Mouse (Mus musculus) heart, embryonic 14.5 days (tissue): ENCODE measurements around the gene Wdr75. TPM values are rescaled to one million over a fixed set of nuclear protein-coding genes. Genes with fewer than 3 reads are reported as not detected.

Source experiments
- ATAC-seq: fragments of 200-750 bp; cut with Nextera tagmentation; 2 replicates; pipeline ENCODE4 v1.8.0; 2017; ENCODE audit warnings: low read depth, moderate TSS enrichment; ENCODE audit not compliant: insufficient number of reproducible peaks, insufficient read depth, low FRiP score
- H3K27ac ChIP-seq, 2 experiments: fragments of 200-500 bp in 1 of 2; fragments of 300-500 bp in 1 of 2; sonication (generic) in 1 of 2; replicated peaks in 1 of 2; 2 replicates each; pipeline ENCODE4 v1.5.1; 2012 to 2014; ENCODE audit warnings: low read depth in 2 of 2, low read length in 2 of 2, control low read depth in 1 of 2, mild to moderate bottlenecking in 1 of 2, mixed read lengths in 1 of 2; ENCODE audit not compliant: control insufficient read depth in 1 of 2, insufficient read depth in 1 of 2
- H3K27me3 ChIP-seq: fragments of 300-500 bp; sonication (generic); 2 replicates; pipeline ENCODE4 v1.6.1; 2014; ENCODE audit warnings: mild to moderate bottlenecking, low read length, control low read depth; ENCODE audit not compliant: control insufficient read depth, insufficient read depth
- H3K36me3 ChIP-seq: fragments of 300-500 bp; sonication (generic); 2 replicates; pipeline ENCODE4 v1.6.1; 2014; ENCODE audit warnings: mild to moderate bottlenecking, control low read depth, low read length, mixed read lengths; ENCODE audit not compliant: control insufficient read depth, insufficient read depth
- H3K4me1 ChIP-seq, 2 experiments: fragments of 200-500 bp in 1 of 2; fragments of 300-500 bp in 1 of 2; sonication (generic) in 1 of 2; 2 replicates each; pipeline ENCODE4 v1.6.1; 2012 to 2014; ENCODE audit warnings: low read length in 2 of 2, control low read depth in 1 of 2, mixed read lengths in 1 of 2; ENCODE audit not compliant: control insufficient read depth in 2 of 2, insufficient read depth in 2 of 2
- H3K4me2 ChIP-seq: fragments of 300-500 bp; sonication (generic); 2 replicates; pipeline ENCODE4 v1.6.1; 2014; ENCODE audit warnings: mild to moderate bottlenecking, low read length
- H3K4me3 ChIP-seq, 2 experiments: fragments of 200-500 bp in 1 of 2; fragments of 300-500 bp in 1 of 2; sonication (generic) in 1 of 2; 2 replicates each; pipeline ENCODE4 v1.5.1; 2012 to 2014; ENCODE audit warnings: low read length in 2 of 2, mild to moderate bottlenecking in 2 of 2, control low read depth in 1 of 2, low read depth in 1 of 2, moderate library complexity in 1 of 2; ENCODE audit not compliant: control insufficient read depth in 1 of 2, insufficient read depth in 1 of 2
- H3K9ac ChIP-seq: fragments of 300-500 bp; sonication (generic); 2 replicates; pipeline ENCODE4 v1.6.1; 2014; ENCODE audit warnings: mild to moderate bottlenecking, low read length
- H3K9me3 ChIP-seq: fragments of 300-500 bp; sonication (generic); 2 replicates; pipeline ENCODE4 v1.6.1; 2016; ENCODE audit warnings: low read length, control low read depth; ENCODE audit not compliant: control insufficient read depth
- WGBS: fragments of 180-500 bp; shearing (Covaris S2); extraction: QIAGEN DNeasy Blood & Tissue Kit; methylation state at CpG from one replicate; pipeline ENCODE4 v1.1.7; 2014; 5-methylcytosine and 5-hydroxymethylcytosine counted together
- polyA plus RNA-seq: library from polyadenylated mRNA; unstranded; fragments of >200 nt; fragmentation: Nextera tagmentation; extraction: Ambion mirVana; gene quantifications from 2 replicates; pipeline ENCODE4 v1.2.1, GENCODE M21; 2014

Gene Wdr75
- polyA plus RNA-seq, 1 experiment from 2014 or later = 44.0 TPM

DNA sequence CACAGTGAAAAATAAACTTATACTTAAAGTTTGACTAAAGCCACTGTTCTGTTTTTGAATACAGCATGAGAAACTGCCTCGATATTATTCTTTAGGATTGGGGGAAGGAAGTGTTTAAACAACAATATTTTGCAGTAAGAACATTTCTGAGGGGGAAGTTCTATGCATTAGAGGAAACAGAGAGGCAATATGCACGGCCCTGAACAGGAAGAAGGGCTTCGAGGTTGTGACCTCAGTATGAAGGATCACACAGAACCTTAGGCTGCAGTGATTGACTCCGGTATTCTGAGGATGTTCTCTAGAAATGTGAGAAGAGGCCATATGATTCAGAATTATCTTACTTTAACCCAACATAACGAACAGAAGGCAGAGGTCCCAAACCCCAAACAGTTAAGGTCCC, 70.8 kb downstream of the Wdr75 start:
- Histone ChIP-seq H3K4me1 (peaks cover 12 to 36% of the 10 kb centered on the region in 2 experiments), H3K9ac (no peak overlapping the region), H3K4me2 (no peak overlapping the region), H3K4me3 (no peak overlapping the region), H3K27me3 (no peaks in the 10 kb centered on the region), H3K9me3 (no peaks in the 10 kb centered on the region), H3K36me3 (no peaks in the 10 kb centered on the region), H3K27ac (no peak overlapping the region)
- ATAC-seq = no peak
- WGBS = 60% methylated on average over 5 of the region's 5 CpGs

DNA sequence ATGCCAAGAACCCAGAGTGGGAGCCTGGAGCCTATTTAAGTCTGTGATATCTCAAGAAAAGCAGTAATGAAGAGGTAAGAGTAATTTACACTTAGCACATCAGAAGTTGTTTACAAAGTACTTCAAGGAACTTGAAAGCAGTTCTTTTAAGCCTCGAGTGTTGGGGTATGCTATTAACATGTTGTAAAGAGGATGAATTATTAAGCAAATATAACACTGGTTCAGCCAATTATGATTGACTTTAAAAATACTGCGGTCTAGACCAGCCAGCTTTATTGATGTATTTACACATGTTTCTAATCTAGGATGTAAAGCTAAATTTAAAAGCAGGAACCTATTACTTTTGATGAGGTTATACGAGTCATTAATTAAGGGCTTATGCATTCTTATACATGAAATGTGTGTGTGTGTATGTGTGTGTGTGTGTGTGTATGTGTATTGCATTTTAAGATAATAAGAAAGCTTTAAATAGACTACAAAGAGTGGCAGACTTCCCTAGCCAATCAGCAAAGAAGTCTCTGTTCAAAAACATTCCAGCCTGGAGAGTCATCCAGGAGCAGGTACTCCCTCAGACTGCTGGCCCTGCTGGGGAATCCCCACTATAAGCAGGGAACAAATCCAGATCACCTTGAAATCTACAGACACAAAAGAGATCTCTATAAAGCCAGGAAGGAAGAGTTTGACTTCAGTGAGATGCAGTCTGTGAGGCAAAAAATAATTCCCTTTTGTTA, 71.5 kb downstream of the Wdr75 start:
- H3K9ac ChIP-seq = no peak overlapping the region
- no peaks in the 10 kb centered on the region for H3K27me3 ChIP-seq
- H3K27ac ChIP-seq = peak overlapping the region in 1 of 2 experiments; percentile 21; a peak in 2 of 4 replicates
- no peak overlapping the region for H3K4me2 ChIP-seq
- no peak overlapping the region for H3K4me3 ChIP-seq
- peak; percentile 56; the same call in 1 of the 2 replicates for ATAC-seq
- peaks cover 12 to 36% of the 10 kb centered on the region in 2 experiments for H3K4me1 ChIP-seq
- H3K9me3 ChIP-seq = no peaks in the 10 kb centered on the region
- H3K36me3 ChIP-seq = no peaks in the 10 kb centered on the region
- 64% methylated on average over 3 of the region's 3 CpGs for WGBS

DNA sequence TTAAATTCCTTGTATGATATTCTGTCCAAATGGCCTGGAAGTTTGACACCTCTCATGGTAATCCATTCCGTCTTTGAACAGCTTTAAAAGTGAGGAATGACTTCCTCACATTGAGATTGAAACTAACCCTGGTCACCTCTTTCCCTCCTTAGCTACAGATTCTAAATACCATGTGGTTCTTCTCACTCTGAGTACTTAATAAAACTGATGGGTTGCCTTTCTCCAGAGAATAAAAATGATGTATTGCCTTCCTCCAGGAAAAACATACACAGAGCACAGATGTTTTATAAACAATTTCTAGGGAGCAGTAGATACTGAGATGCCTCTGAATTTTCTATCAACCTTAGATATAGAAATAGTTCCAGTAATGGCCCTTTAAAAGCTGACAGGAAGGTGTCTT, 73.1 kb downstream of the Wdr75 start:
- no peak for ATAC-seq
- Histone ChIP-seq H3K36me3 (no peaks in the 10 kb centered on the region), H3K4me2 (no peak overlapping the region), H3K4me1 (peaks cover 12 to 36% of the 10 kb centered on the region in 2 experiments), H3K27me3 (no peaks in the 10 kb centered on the region), H3K9me3 (no peaks in the 10 kb centered on the region), H3K9ac (no peak overlapping the region), H3K27ac (no peak overlapping the region), H3K4me3 (no peak overlapping the region)
- 80% methylated on average over 1 of the region's 1 CpGs for WGBS

DNA sequence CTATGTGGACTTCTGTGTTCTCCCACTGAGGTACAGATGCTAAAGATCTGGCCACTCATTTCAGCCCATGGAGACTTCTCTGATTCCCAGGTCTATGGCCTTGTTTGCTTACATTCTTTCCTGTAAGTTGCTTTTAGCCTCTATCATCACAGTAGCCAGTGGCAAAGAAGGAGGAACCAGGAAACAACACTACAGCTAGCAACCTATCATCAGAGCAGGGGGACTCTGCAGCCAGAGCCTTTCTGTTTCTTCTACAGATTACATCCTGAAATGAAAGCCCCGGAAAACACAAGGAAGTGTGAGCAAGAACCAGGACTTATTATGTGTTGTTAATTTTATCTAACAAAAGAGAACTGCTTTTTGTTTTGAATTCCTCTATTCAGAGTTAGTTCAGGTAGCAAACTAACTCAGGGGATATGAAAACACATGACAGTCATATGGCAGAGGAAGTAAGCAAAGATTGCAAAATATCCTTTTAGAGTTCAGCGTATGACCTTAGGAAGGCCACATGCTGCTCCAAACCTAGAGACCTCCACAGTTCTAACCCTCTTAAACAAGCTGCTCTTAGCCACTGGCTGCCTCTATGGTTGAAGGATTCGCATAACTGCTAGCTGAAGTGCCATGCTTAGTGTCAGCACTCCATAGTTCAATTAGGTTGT, 73.6 kb downstream of the Wdr75 start:
- no peak for ATAC-seq
- H3K27ac ChIP-seq = no peak overlapping the region
- no peaks in the 10 kb centered on the region for H3K9me3 ChIP-seq
- no peak overlapping the region for H3K9ac ChIP-seq
- 56% methylated on average over 3 of the region's 3 CpGs for WGBS
- H3K4me1 ChIP-seq = peaks cover 12 to 36% of the 10 kb centered on the region in 2 experiments
- H3K36me3 ChIP-seq = no peaks in the 10 kb centered on the region
- H3K4me3 ChIP-seq = no peak overlapping the region
- no peaks in the 10 kb centered on the region for H3K27me3 ChIP-seq
- H3K4me2 ChIP-seq = no peak overlapping the region

Other genes starting within 250 kb of the Wdr75 start
- not detected in 2 replicates for gene Gm5269, start 95.1 kb downstream of the Wdr75 start, polyA plus RNA-seq
- 22.7 and 26.0 TPM in 2 replicates for gene Slc40a1, start 131.4 kb downstream of the Wdr75 start, polyA plus RNA-seq